Mouse (Mus musculus): ENCODE results near the gene Cdk9.

Cdk9 gene

DNA sequence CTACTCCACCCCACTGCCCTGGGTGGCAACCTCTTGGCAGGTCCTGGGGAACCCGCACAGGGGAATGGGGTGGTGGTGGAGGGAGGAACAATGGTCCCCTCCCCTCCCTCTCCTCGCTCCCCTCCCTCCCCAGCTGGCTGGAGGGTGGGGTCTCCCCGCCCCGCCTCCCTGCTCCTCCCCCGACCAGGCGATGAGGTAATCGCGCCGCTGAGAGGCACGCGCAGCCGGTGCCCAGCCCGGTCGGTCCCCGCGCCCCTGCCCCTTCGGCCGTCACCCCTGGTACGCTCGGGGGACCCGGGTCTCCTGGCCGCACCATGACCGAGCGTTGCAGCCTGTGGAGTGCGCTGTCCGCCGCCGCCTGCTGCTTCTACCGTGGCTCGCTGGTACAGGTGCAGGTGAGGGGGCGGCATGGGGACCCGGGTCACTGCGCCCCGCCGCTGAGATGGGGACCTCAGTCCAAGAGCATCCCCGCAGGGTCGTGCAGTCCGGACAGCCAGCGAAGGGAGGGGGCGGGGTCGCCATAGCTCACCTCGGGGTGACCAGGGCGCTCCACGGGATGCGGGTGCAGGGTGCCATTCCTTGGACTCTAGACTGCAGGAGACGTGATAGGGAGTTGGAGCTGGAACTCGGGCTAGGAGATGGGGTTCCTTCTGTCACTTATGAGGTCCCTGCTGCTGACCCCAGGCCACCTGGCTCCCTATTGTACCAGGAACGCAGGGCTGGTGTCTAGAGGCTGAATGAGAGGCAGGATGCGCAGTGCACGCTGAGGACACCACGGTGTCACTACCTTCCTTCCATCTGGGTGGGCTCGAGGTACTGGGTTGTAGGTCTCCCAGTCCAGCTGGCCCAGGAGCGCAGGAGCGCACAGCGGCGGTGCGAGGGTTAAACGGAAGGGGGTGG, 28.6 kb upstream of the Cdk9 start:
- POLR2A ChIA-PET: interaction anchor here (0.6 to 12.4 kb wide), 22 partner anchors 9 to 220 kb away, joined by 3 to 118 read pairs (median 4); partner anchors contain the start of genes Fpgs (in 1 of the 4), Lrsam1 (in 1 of the 4), Rpl12 (in 1 of the 4) and Tor2a (in 1 of the 4)

GRCm38 (mm10) chr2:32740916-32741272, 28.0 kb upstream of the Cdk9 start, which contains the start of gene 6330409D20Rik:
Gene 6330409D20Rik, minus strand, starts transcription at chr2:32741016.
- ChIA-PET POLR2A (interaction anchor here in 2 of 4 experiments (0.8 to 12.4 kb wide), 6 partner anchors 10 to 41 kb away, joined by 4 to 118 read pairs (median 7); no protein-coding TSS in a partner anchor), CTCF (interaction anchor here in 3 of 4 experiments (0.6 to 1.2 kb wide), 5 partner anchors 12 to 45 kb away, joined by 3 to 4 read pairs (median 3); partner anchors contain the start of gene Tor2a (in 2 of the 3))

More for the DNA sequence above, 28.6 kb upstream of the Cdk9 start:
- CTCF ChIA-PET: interaction anchor here in 3 of 4 experiments (0.6 to 1.8 kb wide), 9 partner anchors 13 to 187 kb away, joined by 3 to 8 read pairs (median 3); partner anchors contain the start of gene Tor2a (in 2 of the 3)

DNA sequence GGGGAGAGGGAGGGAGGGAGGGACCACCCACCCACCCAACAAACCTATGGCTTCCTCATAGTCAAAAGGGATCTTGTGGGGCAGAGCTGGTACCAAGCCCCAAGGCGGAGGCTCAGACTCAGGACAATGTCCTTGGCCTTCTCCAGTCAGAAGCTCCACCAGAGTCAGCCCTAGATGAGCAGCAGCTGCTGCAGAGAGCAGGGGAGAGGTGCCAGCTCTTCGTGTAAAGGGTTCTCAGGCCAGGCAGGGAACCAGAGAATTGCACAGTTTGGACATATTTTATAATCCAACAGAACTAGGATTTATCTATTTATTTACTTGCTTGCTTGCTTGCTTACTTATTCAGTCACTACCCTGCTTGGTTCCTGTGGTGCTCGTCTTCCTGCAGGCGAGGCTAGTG, 26.4 kb upstream of the Cdk9 start:
- POLR2A ChIA-PET: interaction anchor here in 2 of 4 experiments (0.8 to 12.4 kb wide), 7 partner anchors 9 to 112 kb away, joined by 3 to 118 read pairs (median 3); partner anchors contain the start of gene Tor2a (in 1 of the 2)
- CTCF ChIA-PET: no interaction called here

DNA sequence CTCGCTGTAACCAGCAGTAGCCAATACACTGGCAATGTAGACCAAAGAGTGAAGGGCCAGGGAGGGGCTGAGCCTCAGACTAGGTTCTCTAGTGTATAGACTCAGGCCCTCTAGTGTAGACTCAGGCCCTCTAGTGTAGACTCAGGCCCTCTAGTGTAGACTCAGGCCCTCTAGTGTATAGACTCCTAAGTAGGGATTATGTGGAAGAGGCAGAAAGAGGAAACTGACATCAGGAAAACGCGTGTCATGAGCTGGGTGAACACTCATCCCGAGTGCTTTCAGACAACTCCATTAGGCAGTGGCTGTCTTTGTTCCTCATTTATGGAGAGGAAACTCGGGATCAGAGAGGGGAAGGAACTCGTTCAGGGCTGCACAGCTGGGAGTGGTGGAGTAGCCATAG, 24.1 kb upstream of the Cdk9 start:
- ChIA-PET CTCF (interaction anchor here in 2 of 4 experiments (0.8 to 1.4 kb wide), 5 partner anchors 10 to 192 kb away, joined by 3 to 4 read pairs (median 3); partner anchors contain the start of gene Tor2a (in 2 of the 2)), POLR2A (interaction anchor here in 3 of 4 experiments (0.5 to 12.4 kb wide), 8 partner anchors 7 to 72 kb away, joined by 3 to 118 read pairs (median 4); no protein-coding TSS in a partner anchor)

DNA sequence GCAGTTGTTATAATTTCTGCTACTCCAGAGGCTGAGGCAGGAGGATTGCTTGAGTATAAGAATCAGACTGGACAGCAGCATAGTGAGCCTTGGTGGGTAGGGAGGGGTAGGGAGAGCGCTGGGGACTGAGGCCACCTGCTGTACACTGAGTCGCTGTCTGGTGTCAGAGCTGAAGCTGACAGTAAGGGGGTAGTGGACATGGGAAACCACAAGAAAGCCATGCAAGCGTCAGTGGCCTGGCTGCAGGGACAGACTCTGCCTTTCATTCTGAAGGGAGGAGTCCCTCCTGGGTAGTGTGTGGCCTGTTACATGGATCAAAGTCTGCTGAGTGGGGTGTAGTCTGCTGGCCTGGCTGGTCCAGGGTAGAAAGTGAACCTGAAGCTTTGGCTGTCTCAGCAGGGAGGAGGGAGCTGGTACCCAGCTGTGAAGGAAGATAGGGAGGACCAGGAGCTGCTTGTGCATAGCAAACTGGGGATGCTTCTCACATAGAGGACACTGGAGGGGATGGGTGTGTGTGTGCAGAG, 23.5 kb upstream of the Cdk9 start:
- POLR2A ChIA-PET: interaction anchor here in 3 of 4 experiments (0.5 to 12.4 kb wide), 7 partner anchors 7 to 235 kb away, joined by 3 to 118 read pairs (median 3); no protein-coding TSS in a partner anchor
- CTCF ChIA-PET: interaction anchor here in 2 of 4 experiments (0.8 to 1.6 kb wide), 4 partner anchors 10 to 193 kb away, joined by 3 to 4 read pairs (median 4); partner anchors contain the start of gene Tor2a (in 2 of the 2)

DNA sequence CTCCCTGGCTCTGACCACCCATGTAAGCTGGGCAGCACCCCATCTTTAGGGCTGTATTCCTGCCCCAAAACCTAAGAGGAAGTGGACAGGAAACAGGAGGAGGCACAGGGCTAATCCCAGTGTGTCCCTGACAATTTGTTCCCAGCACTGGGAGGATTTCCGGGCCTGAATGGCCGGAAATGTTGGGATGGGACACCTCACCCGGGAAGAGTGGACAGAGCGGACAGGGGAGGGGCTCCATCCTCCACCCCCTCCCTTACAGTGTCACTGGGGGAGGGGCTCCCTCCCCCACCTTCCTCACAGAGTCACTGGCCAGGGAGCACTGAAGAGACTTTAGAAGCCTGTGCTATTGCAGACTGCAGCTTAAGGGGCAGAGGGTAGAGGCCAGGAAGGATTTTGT, 22.1 kb upstream of the Cdk9 start:
- ChIA-PET POLR2A (interaction anchor here in 2 of 4 experiments (0.8 to 1.5 kb wide), 5 partner anchors 15 to 226 kb away, joined by 3 to 5 read pairs (median 4); partner anchors contain the start of genes Cdk9 (in 1 of the 2), Lrsam1 (in 1 of the 2) and Rpl12 (in 1 of the 2)), CTCF (interaction anchor here in 2 of 4 experiments (0.6 to 2.0 kb wide), 3 partner anchors 22 to 46 kb away, joined by 3 to 5 read pairs (median 4); partner anchors contain the start of gene Tor2a (in 1 of the 2))

DNA sequence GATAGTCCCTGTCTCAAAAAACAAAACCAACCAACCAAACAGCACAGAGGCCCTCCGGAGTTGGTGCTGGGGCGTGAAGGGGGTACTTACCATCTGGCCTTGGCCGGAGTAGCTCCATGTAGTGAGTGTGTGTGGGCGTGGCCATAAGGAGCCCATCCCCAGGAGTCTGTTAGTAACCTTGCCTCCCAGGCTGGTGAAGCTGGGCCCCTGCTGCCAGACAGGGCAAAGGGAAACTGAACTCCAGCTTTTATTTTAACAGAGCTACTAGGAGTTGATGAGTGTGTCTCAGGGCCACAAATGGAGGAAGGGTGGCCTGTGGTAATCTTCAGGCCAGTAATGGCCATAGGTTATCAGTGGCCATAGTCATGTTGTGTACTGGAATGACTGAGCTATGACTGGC, 21.6 kb upstream of the Cdk9 start:
- POLR2A ChIA-PET: interaction anchor here in 2 of 4 experiments (0.8 to 9.6 kb wide), 6 partner anchors 8 to 227 kb away, joined by 3 to 118 read pairs (median 4); partner anchors contain the start of genes 6330409D20Rik (in 1 of the 2), Cdk9 (in 1 of the 2), Lrsam1 (in 1 of the 2) and Rpl12 (in 1 of the 2)
- CTCF ChIA-PET: interaction anchor here in 1 of 4 experiments (0.6 to 2.0 kb wide), 2 partner anchors 30 to 45 kb away, joined by 3 to 5 read pairs; no protein-coding TSS in a partner anchor

DNA sequence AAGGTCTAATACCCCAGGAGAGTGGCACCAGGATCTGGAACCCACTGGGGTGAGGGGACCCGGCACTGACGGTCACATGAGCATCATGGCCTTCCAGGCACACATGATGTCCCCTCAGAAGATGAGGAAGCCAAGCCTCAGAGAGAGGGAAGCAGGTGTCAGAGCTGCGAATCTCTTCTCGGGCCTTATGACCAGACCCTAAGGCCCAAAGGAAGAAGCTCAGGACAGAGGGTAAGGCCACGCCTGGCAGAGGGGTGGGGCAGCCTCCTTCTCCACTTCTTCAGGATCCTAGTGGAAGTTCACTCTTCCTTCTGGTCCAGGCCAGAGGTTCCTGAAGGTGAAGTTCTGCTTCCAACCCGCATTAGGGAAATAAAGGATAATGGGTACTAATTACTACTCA, 19.8 kb upstream of the Cdk9 start:
- POLR2A ChIA-PET: interaction anchor here in 3 of 4 experiments (1.1 to 9.6 kb wide), 5 partner anchors 10 to 26 kb away, joined by 3 to 118 read pairs (median 4); partner anchors contain the start of genes 6330409D20Rik (in 1 of the 3) and Cdk9 (in 1 of the 3)
- CTCF ChIA-PET: interaction anchor here in 1 of 4 experiments (1.0 to 1.6 kb wide), 2 partner anchors 18 to 24 kb away, joined by 3 to 5 read pairs; partner anchors contain the start of gene Tor2a

DNA sequence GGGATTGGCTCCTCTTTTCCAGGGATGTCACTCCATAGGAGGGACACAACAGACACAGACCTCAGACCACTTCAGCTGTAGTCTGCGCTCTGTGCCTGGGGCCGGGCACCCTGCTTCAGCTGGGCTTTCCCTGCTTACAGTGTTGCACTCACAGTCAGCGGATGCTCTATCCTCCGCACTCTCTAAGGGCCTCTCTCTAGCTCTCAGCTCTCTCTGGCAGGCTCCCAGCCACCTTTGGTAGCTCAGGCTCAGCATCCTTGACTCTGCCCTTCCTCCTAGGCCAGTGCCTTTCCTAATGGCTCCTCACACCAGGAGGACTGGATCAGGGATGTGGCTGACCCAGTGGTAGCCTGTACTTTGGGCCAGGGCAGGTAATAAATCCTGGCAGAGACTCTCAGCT, 19.0 kb upstream of the Cdk9 start:
- ChIA-PET POLR2A (interaction anchor here in 2 of 4 experiments (0.6 to 9.6 kb wide), 10 partner anchors 10 to 43 kb away, joined by 3 to 118 read pairs (median 4); partner anchors contain the start of genes 6330409D20Rik (in 1 of the 2), Cdk9 (in 1 of the 2) and Tor2a (in 1 of the 2)), CTCF (interaction anchor here in 2 of 4 experiments (1.0 to 1.6 kb wide), 2 partner anchors 18 to 25 kb away, joined by 3 to 5 read pairs; partner anchors contain the start of gene Tor2a (in 1 of the 2))

DNA sequence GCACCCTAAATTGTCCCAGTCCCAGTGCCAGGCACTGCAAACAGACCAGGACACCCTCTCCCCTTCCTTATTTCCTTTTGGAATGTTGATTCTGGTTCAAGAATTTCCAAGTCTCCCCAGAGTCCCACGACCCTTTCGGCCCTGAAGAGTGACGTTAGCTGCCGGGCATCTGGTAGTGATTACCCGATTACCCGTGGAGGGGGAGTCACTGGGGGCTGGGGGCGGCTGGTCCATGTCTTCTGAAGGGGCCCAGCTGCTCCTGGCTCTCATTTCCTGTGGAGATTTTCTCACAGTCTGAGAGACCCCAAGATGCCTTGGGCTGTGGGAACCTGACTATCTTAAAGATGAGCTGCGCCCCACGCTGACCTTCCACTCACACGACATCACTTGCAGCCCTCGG, 18.0 kb upstream of the Cdk9 start:
- CTCF ChIA-PET: interaction anchor here in 1 of 4 experiments (1.0 kb wide), 1 partner anchor 17 kb away, joined by 3 read pairs; no protein-coding TSS in a partner anchor
- POLR2A ChIA-PET: interaction anchor here in 2 of 4 experiments (0.5 to 9.6 kb wide), 7 partner anchors 11 to 170 kb away, joined by 3 to 118 read pairs (median 3); partner anchors contain the start of genes 6330409D20Rik (in 1 of the 2) and Cdk9 (in 1 of the 2)

DNA sequence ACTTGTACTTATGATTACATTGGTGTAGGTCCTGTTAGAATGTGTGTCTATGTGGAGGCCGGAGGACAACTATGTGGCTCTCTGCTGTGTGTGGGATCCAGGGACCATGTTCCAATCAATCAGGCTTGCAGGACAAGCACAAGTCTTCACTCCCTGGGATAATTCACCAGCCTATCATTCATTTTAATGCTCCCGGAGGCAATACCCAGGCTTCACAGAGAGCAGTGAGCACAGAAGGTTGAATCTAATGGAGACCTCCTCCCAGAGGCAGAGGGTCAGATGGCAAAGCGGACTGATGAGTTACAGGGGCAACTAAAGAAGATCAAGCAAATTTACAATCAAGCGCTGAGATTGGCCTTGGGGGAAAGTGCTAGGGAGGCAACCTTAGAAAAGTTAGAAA, 16.7 kb upstream of the Cdk9 start:
- POLR2A ChIA-PET: interaction anchor here in 2 of 4 experiments (1.0 to 9.6 kb wide), 7 partner anchors 13 to 155 kb away, joined by 3 to 214 read pairs (median 5); partner anchors contain the start of genes Cdk9 (in 2 of the 2), 6330409D20Rik (in 1 of the 2) and Tor2a (in 1 of the 2)
- CTCF ChIA-PET: interaction anchor here in 2 of 4 experiments (0.8 to 2.6 kb wide), 3 partner anchors 36 to 129 kb away, joined by 3 to 7 read pairs (median 3); no protein-coding TSS in a partner anchor

DNA sequence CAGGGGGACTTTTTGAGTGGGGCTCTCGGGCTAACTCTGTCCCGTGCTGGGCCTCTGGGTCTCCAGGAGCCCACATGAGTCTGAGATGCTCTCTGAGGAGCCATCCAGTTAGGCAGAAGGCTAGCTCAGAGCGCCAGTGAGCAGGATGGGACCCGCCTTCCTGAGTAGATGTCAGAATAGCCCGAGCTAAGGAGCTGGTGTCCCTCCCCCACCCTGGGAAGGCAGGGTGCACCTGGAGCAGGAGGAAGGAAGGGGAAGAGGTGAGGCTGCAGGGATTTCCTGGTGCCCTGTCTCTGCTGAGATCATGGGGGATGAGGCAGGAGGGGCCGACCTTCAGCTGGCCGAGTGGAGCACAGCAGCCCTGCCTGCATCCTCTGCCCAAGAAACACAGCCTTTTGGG, 15.6 kb upstream of the Cdk9 start:
- POLR2A ChIA-PET: interaction anchor here in 3 of 4 experiments (0.7 to 9.6 kb wide), 29 partner anchors 12 to 403 kb away, joined by 3 to 214 read pairs (median 5); partner anchors contain the start of genes 6330409D20Rik (in 2 of the 3), Cdk9 (in 2 of the 3), Eng (in 1 of the 3) and Fpgs (in 1 of the 3)
- CTCF ChIA-PET: interaction anchor here (0.6 to 4.0 kb wide), 17 partner anchors 13 to 184 kb away, joined by 3 to 35 read pairs (median 5); partner anchors contain the start of genes Tor2a (in 2 of the 4) and 6330409D20Rik (in 1 of the 4)

GRCm38 (mm10) chr2:32727435-32727834, 14.6 kb upstream of the Cdk9 start:
- ChIA-PET CTCF (interaction anchor here (0.5 to 4.0 kb wide), 48 partner anchors 9 to 1598 kb away, joined by 3 to 35 read pairs (median 5); partner anchors contain the start of genes Tor2a (in 3 of the 4), Cdk9 (in 2 of the 4), Angptl2 (in 1 of the 4) and Garnl3 (in 1 of the 4)), POLR2A (interaction anchor here (0.5 to 9.6 kb wide), 100 partner anchors 9 to 1410 kb away, joined by 3 to 214 read pairs (median 4); partner anchors contain the start of genes Cdk9 (in 3 of the 4), Tor2a (in 3 of the 4), 6330409D20Rik (in 2 of the 4) and Eng (in 2 of the 4))

DNA sequence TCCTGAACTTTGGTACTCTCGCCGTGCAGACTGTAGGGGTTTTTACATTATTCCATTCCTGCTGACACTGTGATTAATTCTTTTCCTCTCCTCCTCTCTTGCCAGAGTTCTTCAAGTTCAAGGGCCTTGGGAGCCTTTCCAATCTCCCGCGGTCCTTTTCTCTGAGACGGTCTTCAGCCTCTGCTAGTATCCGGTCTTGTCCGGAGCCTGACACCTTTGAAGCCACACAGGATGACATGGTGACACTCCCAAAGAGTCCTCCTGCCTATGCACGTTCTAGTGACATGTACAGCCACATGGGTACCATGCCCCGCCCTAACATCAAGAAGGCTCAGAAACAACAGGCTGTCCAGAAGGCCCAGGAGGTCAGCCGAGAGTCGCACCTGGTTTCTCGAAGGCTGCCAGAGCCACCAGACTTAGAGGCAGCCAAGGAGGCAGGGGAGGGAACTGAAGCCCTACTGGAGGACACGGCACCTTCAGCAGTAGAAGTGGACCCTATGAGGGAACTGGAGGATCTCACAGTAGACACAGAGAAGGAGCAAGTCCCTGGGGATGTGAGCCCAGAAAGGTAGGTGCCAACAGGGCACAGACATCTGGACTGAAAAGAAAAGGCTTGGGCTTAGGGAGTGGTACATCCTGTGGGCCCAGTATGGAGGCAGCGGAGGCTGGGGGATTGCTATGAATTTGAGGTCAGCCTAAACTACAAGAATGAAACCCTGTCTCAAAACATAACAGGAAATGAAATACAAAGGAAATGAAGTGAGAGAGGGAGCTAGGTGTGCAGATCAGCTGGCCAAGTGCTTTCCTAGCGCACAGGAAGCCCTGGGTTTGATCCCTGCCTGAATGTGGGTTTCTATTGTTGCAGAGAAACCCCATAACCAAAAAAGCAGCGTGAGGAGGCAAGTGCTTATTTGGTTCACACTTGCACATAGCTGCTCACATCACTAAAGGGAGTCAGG, 12.2 kb upstream of the Cdk9 start:
- ChIA-PET POLR2A (interaction anchor here in 3 of 4 experiments (1.0 to 9.6 kb wide), 9 partner anchors 10 to 50 kb away, joined by 4 to 214 read pairs (median 16); partner anchors contain the start of genes Cdk9 (in 3 of the 3), 6330409D20Rik (in 1 of the 3) and Fpgs (in 1 of the 3)), CTCF (interaction anchor here in 2 of 4 experiments (0.6 to 4.0 kb wide), 6 partner anchors 17 to 215 kb away, joined by 3 to 15 read pairs (median 4); partner anchors contain the start of gene Tor2a (in 1 of the 2))

DNA sequence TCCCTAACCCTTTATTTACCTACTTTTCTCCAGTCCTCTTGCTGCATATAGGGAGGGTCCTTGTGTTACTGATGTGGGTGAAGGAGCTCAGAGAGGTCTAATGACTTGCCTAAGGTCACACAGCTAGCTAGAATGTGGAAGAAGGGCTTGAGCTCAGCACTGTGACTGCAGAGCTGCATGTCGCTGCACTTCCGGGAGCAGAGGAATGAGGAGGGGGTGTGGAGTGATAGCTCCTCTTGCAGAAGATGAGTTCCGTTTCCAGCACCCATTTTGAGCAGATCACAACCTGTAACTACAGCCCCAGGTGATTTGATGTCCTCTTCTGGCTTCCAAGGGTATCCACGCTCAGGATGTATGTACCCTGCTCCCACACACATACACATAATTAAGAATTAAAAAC, 11.3 kb upstream of the Cdk9 start:
- ChIA-PET CTCF (no interaction called here), POLR2A (interaction anchor here in 2 of 4 experiments (0.9 to 1.6 kb wide), 6 partner anchors 9 to 27 kb away, joined by 3 to 7 read pairs (median 4); partner anchors contain the start of gene Cdk9 (in 1 of the 2))

Data from embryonic stem cell, embryonic (primary cell).